Mouse (Mus musculus) heart, embryonic 14.5 days (tissue): ENCODE measurements around the gene Foxk1. TPM values are rescaled to one million over a fixed set of nuclear protein-coding genes. Genes with fewer than 3 reads are reported as not detected.

Experiments
- ATAC-seq: fragments of 200-750 bp; cut with Nextera tagmentation; 2 replicates; pipeline ENCODE4 v1.8.0; 2017; ENCODE audit warnings: low read depth, moderate TSS enrichment; ENCODE audit not compliant: insufficient number of reproducible peaks, insufficient read depth, low FRiP score
- H3K27ac ChIP-seq, 2 experiments: fragments of 200-500 bp in 1 of 2; fragments of 300-500 bp in 1 of 2; sonication (generic) in 1 of 2; replicated peaks in 1 of 2; 2 replicates each; pipeline ENCODE4 v1.5.1; 2012 to 2014; ENCODE audit warnings: low read depth in 2 of 2, low read length in 2 of 2, control low read depth in 1 of 2, mild to moderate bottlenecking in 1 of 2, mixed read lengths in 1 of 2; ENCODE audit not compliant: control insufficient read depth in 1 of 2, insufficient read depth in 1 of 2
- H3K27me3 ChIP-seq: fragments of 300-500 bp; sonication (generic); 2 replicates; pipeline ENCODE4 v1.6.1; 2014; ENCODE audit warnings: mild to moderate bottlenecking, low read length, control low read depth; ENCODE audit not compliant: control insufficient read depth, insufficient read depth
- H3K36me3 ChIP-seq: fragments of 300-500 bp; sonication (generic); 2 replicates; pipeline ENCODE4 v1.6.1; 2014; ENCODE audit warnings: mild to moderate bottlenecking, control low read depth, low read length, mixed read lengths; ENCODE audit not compliant: control insufficient read depth, insufficient read depth
- H3K4me1 ChIP-seq, 2 experiments: fragments of 200-500 bp in 1 of 2; fragments of 300-500 bp in 1 of 2; sonication (generic) in 1 of 2; 2 replicates each; pipeline ENCODE4 v1.6.1; 2012 to 2014; ENCODE audit warnings: low read length in 2 of 2, control low read depth in 1 of 2, mixed read lengths in 1 of 2; ENCODE audit not compliant: control insufficient read depth in 2 of 2, insufficient read depth in 2 of 2
- H3K4me2 ChIP-seq: fragments of 300-500 bp; sonication (generic); 2 replicates; pipeline ENCODE4 v1.6.1; 2014; ENCODE audit warnings: mild to moderate bottlenecking, low read length
- H3K4me3 ChIP-seq, 2 experiments: fragments of 200-500 bp in 1 of 2; fragments of 300-500 bp in 1 of 2; sonication (generic) in 1 of 2; 2 replicates each; pipeline ENCODE4 v1.5.1; 2012 to 2014; ENCODE audit warnings: low read length in 2 of 2, mild to moderate bottlenecking in 2 of 2, control low read depth in 1 of 2, low read depth in 1 of 2, moderate library complexity in 1 of 2; ENCODE audit not compliant: control insufficient read depth in 1 of 2, insufficient read depth in 1 of 2
- H3K9ac ChIP-seq: fragments of 300-500 bp; sonication (generic); 2 replicates; pipeline ENCODE4 v1.6.1; 2014; ENCODE audit warnings: mild to moderate bottlenecking, low read length
- H3K9me3 ChIP-seq: fragments of 300-500 bp; sonication (generic); 2 replicates; pipeline ENCODE4 v1.6.1; 2016; ENCODE audit warnings: low read length, control low read depth; ENCODE audit not compliant: control insufficient read depth
- WGBS: fragments of 180-500 bp; shearing (Covaris S2); extraction: QIAGEN DNeasy Blood & Tissue Kit; methylation state at CpG from one replicate; pipeline ENCODE4 v1.1.7; 2014; 5-methylcytosine and 5-hydroxymethylcytosine counted together
- polyA plus RNA-seq: library from polyadenylated mRNA; unstranded; fragments of >200 nt; fragmentation: Nextera tagmentation; extraction: Ambion mirVana; gene quantifications from 2 replicates; pipeline ENCODE4 v1.2.1, GENCODE M21; 2014

Gene Foxk1
- polyA plus RNA-seq, 1 experiment from 2014 or later = 5.3 TPM

GRCm38 (mm10) chr5:142415401-142415800 lies 14.1 kb downstream of the Foxk1 start:
- Histone ChIP-seq H3K9ac (no peak overlapping the region), H3K4me1 (peaks cover 28 to 63% of the 10 kb centered on the region in 2 experiments), H3K36me3 (peaks cover 9% of the 10 kb centered on the region; the same call in 1 of the 2 replicates), H3K4me3 (no peak overlapping the region), H3K27me3 (no peaks in the 10 kb centered on the region), H3K9me3 (no peaks in the 10 kb centered on the region), H3K27ac (peak overlapping the region in 1 of 2 experiments; percentile 59; a peak in 1 of 4 replicates), H3K4me2 (no peak overlapping the region)
- ATAC-seq = no peak
- WGBS = 71% methylated on average over 6 of the region's 6 CpGs

- 0 out of 2 replicates have a peak overlapping the region, but pooled peaks have one; percentile 23 for H3K9ac ChIP-seq
- H3K4me2 ChIP-seq = peak overlapping the region; percentile 39
- peaks cover 32 to 63% of the 10 kb centered on the region in 2 experiments for H3K4me1 ChIP-seq
- H3K9me3 ChIP-seq = no peaks in the 10 kb centered on the region
- 8% methylated on average over 14 of the region's 14 CpGs for WGBS
- H3K36me3 ChIP-seq = peaks cover 11% of the 10 kb centered on the region
- H3K27ac ChIP-seq = peak overlapping the region; percentile 14 to 59
- no peak overlapping the region for H3K4me3 ChIP-seq
- H3K27me3 ChIP-seq = no peaks in the 10 kb centered on the region
- 0 out of 2 replicates have a peak, but pooled peaks have one; percentile 33 for ATAC-seq
Measured at GRCm38 (mm10) chr5:142416070-142416775, 14.9 kb downstream of the Foxk1 start.

GRCm38 (mm10) chr5:142417104-142417503 lies 15.8 kb downstream of the Foxk1 start:
- no peak overlapping the region for H3K9ac ChIP-seq
- H3K4me1 ChIP-seq = peaks cover 31 to 67% of the 10 kb centered on the region in 2 experiments
- H3K36me3 ChIP-seq = peaks cover 16% of the 10 kb centered on the region
- H3K4me3 ChIP-seq = no peak overlapping the region
- ATAC-seq = no peak
- H3K9me3 ChIP-seq = no peaks in the 10 kb centered on the region
- H3K27ac ChIP-seq = peak overlapping the region in 1 of 2 experiments; percentile 0; a peak in 1 of 4 replicates
- no peaks in the 10 kb centered on the region for H3K27me3 ChIP-seq
- H3K4me2 ChIP-seq = no peak overlapping the region
- 79% methylated on average over 3 of the region's 3 CpGs for WGBS

DNA sequence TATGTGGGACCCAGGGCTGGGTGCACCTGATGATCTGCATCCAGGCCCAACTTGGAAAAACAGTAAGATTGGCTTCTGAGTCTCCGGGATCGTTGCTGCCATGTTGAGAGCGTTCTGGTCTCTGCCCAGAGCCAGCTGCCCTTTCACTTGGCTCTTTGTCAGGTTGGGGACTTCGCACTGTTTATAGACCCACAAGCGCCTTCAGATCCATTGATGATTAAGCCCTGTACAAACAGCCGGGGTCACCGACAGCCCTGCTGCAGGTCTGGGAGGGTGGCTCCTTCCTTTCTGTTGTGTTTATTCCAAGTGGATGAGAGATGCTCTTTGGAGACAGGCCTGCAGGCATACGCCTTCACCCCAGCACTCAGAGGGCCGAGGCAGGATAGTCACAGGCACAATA lies 16.6 kb downstream of the Foxk1 start:
- Histone ChIP-seq H3K36me3 (peaks cover 19% of the 10 kb centered on the region), H3K4me2 (no peak overlapping the region), H3K27me3 (no peaks in the 10 kb centered on the region), H3K27ac (no peak overlapping the region), H3K4me1 (peaks cover 28 to 67% of the 10 kb centered on the region in 2 experiments), H3K4me3 (no peak overlapping the region), H3K9me3 (no peaks in the 10 kb centered on the region), H3K9ac (no peak overlapping the region)
- ATAC-seq = no peak
- 76% methylated on average over 9 of the region's 9 CpGs for WGBS

- H3K27me3 ChIP-seq = no peaks in the 10 kb centered on the region
- WGBS = 91% methylated on average over 4 of the region's 4 CpGs
Measured at GRCm38 (mm10) chr5:142418419-142418818, 17.1 kb downstream of the Foxk1 start.

GRCm38 (mm10) chr5:142420317-142420716 lies 19.0 kb downstream of the Foxk1 start:
- WGBS = 69% methylated on average over 4 of the region's 4 CpGs
- ATAC-seq = no peak
- peaks cover 40 to 70% of the 10 kb centered on the region in 2 experiments for H3K4me1 ChIP-seq

More at GRCm38 (mm10) chr5:142418419-142418818, 17.1 kb downstream of the Foxk1 start:
- peaks cover 19% of the 10 kb centered on the region for H3K36me3 ChIP-seq
- no peak overlapping the region for H3K27ac ChIP-seq
- no peak overlapping the region for H3K9ac ChIP-seq
- H3K4me1 ChIP-seq = peaks cover 30 to 67% of the 10 kb centered on the region in 2 experiments
- no peak for ATAC-seq
- H3K4me3 ChIP-seq = no peak overlapping the region
- H3K4me2 ChIP-seq = no peak overlapping the region
- H3K9me3 ChIP-seq = no peaks in the 10 kb centered on the region

DNA sequence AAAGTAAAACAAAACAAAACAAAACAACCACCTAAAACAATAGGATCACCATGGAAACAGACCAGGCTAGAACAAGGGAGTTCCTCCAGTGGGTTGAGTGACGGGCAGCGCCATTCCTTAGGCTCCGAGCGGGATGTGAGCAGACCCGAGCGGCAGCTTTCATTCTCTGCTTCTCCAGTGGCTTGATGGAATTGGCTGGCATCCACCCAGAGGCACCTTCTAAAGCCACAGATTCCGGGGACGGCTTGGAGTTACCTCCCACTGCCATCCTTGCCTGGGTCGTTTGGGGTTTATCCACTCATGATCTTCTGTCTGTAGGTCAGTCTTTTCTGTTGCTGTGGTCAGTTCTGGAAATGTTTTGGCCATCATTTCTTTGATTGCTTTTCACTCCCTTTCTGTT lies 19.6 kb downstream of the Foxk1 start:
- H3K9me3 ChIP-seq = no peaks in the 10 kb centered on the region
- peak overlapping the region in 1 of 2 experiments; percentile 31; a peak in 1 of 4 replicates for H3K27ac ChIP-seq
- H3K36me3 ChIP-seq = peaks cover 19% of the 10 kb centered on the region

More at GRCm38 (mm10) chr5:142420317-142420716, 19.0 kb downstream of the Foxk1 start:
- H3K27me3 ChIP-seq = no peaks in the 10 kb centered on the region
- no peaks in the 10 kb centered on the region for H3K9me3 ChIP-seq
- H3K4me2 ChIP-seq = no peak overlapping the region
- H3K27ac ChIP-seq = 0 out of 4 replicates have a peak overlapping the region, but pooled peaks of 1 of the 2 experiments have one; percentile 19
- no peak overlapping the region for H3K4me3 ChIP-seq
- H3K9ac ChIP-seq = no peak overlapping the region
- H3K36me3 ChIP-seq = peaks cover 19% of the 10 kb centered on the region

More for the DNA sequence above, 19.6 kb downstream of the Foxk1 start:
- Histone ChIP-seq H3K4me2 (no peak overlapping the region), H3K9ac (no peak overlapping the region), H3K4me3 (no peak overlapping the region), H3K27me3 (no peaks in the 10 kb centered on the region), H3K4me1 (peaks cover 45 to 70% of the 10 kb centered on the region in 2 experiments)
- WGBS = 72% methylated on average over 9 of the region's 9 CpGs
- ATAC-seq = no peak
